Mouse (Mus musculus) ES-Bruce4 (cell line): ENCODE measurements around the gene Ap1b1.

Experiments used
- EP300 ChIP-seq: IDR thresholded peaks from 2 replicates; pipeline ENCODE4 v1.6.1; 2011; ENCODE audit warnings: low read depth, low read length; ENCODE audit not compliant: insufficient read depth
- POLR2A ChIP-seq: IDR thresholded peaks from one replicate; pipeline ENCODE4 v1.8.1; 2011; ENCODE audit warnings: low read length; ENCODE audit not compliant: insufficient read depth

GRCm38 (mm10) chr11:4984249-4984648 lies 2.4 kb upstream of the Ap1b1 start:
- no peak for TF ChIP-seq EP300
- TF ChIP-seq POLR2A, result no peak
